Mouse (Mus musculus) C2C12 (cell line): ENCODE results near the gene Herc1. TPM values are rescaled to one million over a fixed set of nuclear protein-coding genes. Genes with fewer than 3 reads are reported as not detected.

ENCODE experiments used
- H3K27me3 ChIP-seq: one replicate; pipeline ENCODE4 v1.6.1; 2011; ENCODE audit not compliant: control insufficient read depth, insufficient read depth, insufficient read length
- H3K36me3 ChIP-seq: one replicate; pipeline ENCODE4 v1.6.1; 2011; ENCODE audit not compliant: control insufficient read depth, insufficient read depth
- H3K4me3 ChIP-seq: one replicate; pipeline ENCODE4 v1.5.1; 2011; ENCODE audit warnings: mild to moderate bottlenecking, control low read depth; ENCODE audit not compliant: poor library complexity, insufficient read depth, severe bottlenecking
- H3K79me2 ChIP-seq: one replicate; pipeline ENCODE4 v1.6.1; 2011; ENCODE audit not compliant: control insufficient read depth, insufficient read depth
- H3K79me3 ChIP-seq: one replicate; pipeline ENCODE4 v1.6.1; 2011; ENCODE audit warnings: low read depth, control low read depth
- H3ac ChIP-seq: one replicate; pipeline ENCODE3; 2011; ENCODE audit warnings: low read depth; ENCODE audit not compliant: control insufficient read depth, insufficient read length
- CEBPB ChIP-seq: IDR thresholded peaks from one replicate; pipeline ENCODE4 v1.6.1; 2011; ENCODE audit warnings: low read depth, mild to moderate bottlenecking, control low read depth, moderate library complexity
- CTCF ChIP-seq: IDR thresholded peaks from one replicate; pipeline ENCODE4 v1.5.1; 2011; ENCODE audit not compliant: control insufficient read depth, insufficient read depth, insufficient read length
- FOSL1 ChIP-seq: IDR thresholded peaks from one replicate; pipeline ENCODE4 v1.8.0; 2011; ENCODE audit warnings: mild to moderate bottlenecking, low read length; ENCODE audit not compliant: poor library complexity, insufficient read depth, severe bottlenecking
- MAX ChIP-seq: IDR thresholded peaks from one replicate; pipeline ENCODE4 v1.6.1; 2011; ENCODE audit warnings: mild to moderate bottlenecking, control low read depth
- MYOD1 ChIP-seq: IDR thresholded peaks from one replicate; pipeline ENCODE4 v1.6.1; 2011; ENCODE audit warnings: low read depth; ENCODE audit not compliant: control insufficient read depth, insufficient read length
- MYOG ChIP-seq: IDR thresholded peaks from one replicate; pipeline ENCODE4 v1.6.1; 2011; ENCODE audit not compliant: control insufficient read depth, insufficient read length; ENCODE audit errors: extremely low read depth
- USF1 ChIP-seq: IDR thresholded peaks from one replicate; pipeline ENCODE4 v1.6.1; 2011; ENCODE audit warnings: low read depth, mild to moderate bottlenecking, control low read depth, moderate library complexity
- polyA plus RNA-seq: library from polyadenylated mRNA; unstranded; fragments of >200 nt; fragmentation: generic; extraction: Trizol; gene quantifications from one replicate; pipeline ENCODE4 v1.2.1, GENCODE M21; 2012; ENCODE audit warnings: missing spikeins

Gene Herc1
- polyA plus RNA-seq, 1 experiment: 7.8 TPM

DNA sequence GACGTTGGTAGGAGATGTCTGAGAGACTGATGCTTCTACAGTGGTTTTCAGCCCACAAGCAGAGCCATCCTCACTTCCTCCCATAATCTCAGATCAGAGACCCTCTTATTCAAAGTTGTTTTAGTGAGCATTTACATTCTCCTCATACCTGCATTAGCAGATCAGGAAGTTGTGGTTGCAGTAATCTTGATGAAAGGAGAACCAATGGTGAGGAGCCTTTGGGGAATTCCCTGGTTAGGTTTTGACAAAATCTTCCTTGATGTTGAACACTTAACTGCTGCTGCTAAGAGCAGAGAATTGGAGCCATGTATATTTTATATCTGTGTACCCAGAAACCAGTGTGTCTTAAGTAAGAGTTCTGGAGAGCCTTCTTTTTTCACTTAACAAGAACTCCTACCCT, 142.1 kb downstream of the Herc1 start:
- Histone ChIP-seq H3ac (no peak overlapping the region), H3K79me3 (no peaks in the 10 kb centered on the region), H3K79me2 (no peaks in the 10 kb centered on the region), H3K4me3 (no peak overlapping the region), H3K36me3 (peaks cover 34% of the 10 kb centered on the region), H3K27me3 (no peaks in the 10 kb centered on the region)
- no peak for TF ChIP-seq CEBPB
- TF ChIP-seq CTCF: no peak
- no peak for TF ChIP-seq USF1
- TF ChIP-seq FOSL1: no peak
- no peak for TF ChIP-seq MYOD1
- no peak for TF ChIP-seq MYOG
- TF ChIP-seq MAX: no peak

DNA sequence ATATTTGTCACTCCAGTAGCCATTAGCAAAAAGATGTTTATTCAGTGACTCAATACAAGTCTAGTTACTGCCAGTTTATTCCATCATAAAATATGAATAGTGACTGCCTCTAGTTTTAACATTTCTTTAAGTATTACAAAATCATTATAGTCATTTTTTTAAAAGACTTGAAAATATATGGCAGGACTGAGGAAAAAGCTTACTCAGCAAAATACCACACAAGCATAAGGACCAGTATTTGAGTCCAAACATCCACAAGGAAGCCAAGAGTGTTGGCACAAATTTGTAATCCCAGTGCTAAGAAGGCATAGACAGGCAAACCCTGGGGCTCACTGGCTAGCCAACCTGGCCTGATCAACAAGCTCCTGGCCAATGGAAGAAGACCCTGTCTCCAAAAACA, 143.7 kb downstream of the Herc1 start:
- Histone ChIP-seq H3K79me3 (no peaks in the 10 kb centered on the region), H3K4me3 (no peak overlapping the region), H3K27me3 (no peaks in the 10 kb centered on the region), H3ac (no peak overlapping the region), H3K36me3 (peaks cover 37% of the 10 kb centered on the region), H3K79me2 (no peaks in the 10 kb centered on the region)
- TF ChIP-seq MAX: no peak

DNA sequence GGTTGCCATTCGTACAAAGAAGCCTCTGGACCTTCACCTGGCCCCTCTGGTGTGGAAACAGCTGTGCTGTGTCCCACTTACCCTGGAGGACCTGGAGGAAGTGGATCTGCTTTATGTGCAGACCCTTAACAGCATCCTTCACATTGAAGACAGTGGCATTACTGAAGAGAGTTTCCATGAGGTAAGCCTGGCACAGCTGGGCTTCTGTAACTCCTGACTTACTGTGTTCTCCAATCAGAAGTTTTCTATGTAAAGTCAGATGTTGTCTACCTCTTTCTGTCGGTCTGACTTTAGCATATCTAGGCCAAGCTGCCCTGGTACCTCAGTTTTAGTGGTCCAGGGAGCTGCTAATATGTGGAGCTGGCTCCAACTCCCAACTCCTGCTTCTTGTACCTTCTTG, 151.0 kb downstream of the Herc1 start:
- no peak overlapping the region for H3ac ChIP-seq
- no peak overlapping the region for H3K4me3 ChIP-seq
- H3K79me3 ChIP-seq: no peaks in the 10 kb centered on the region
- no peaks in the 10 kb centered on the region for H3K79me2 ChIP-seq
- H3K27me3 ChIP-seq: no peaks in the 10 kb centered on the region
- TF ChIP-seq MAX: no peak
- TF ChIP-seq CEBPB: no peak
- TF ChIP-seq MYOG: no peak
- no peak for TF ChIP-seq MYOD1
- no peak for TF ChIP-seq CTCF
- no peak for TF ChIP-seq FOSL1
- TF ChIP-seq USF1: no peak
- H3K36me3 ChIP-seq: peaks cover 31% of the 10 kb centered on the region

DNA sequence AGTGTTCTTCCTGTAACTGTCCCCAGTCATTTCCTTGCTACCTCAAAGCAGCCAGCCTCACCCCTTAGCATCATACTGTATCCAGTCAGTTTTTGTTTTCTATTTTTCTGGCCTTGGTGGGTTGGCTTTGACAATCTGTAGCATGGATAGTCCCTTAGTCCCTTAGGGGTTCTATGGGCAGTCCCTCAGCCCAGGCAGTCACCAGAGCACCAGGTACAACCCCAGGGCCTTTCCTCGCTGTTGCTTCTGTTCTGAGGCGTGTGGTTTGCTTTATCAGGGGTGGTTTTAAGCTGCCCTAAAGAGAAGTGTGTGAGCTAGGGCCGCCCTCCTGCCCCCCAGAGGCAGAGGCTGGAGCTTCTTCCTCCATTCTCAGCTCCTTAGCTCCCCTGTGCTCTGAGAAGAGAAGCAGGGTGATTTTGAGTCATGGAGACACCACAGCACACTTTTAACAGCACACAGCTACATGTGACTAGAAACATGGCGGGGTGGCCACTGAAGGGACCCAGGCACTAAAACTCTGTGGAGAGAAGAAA, 153.7 kb downstream of the Herc1 start:
- no peaks in the 10 kb centered on the region for H3K79me3 ChIP-seq
- peaks cover 36% of the 10 kb centered on the region for H3K36me3 ChIP-seq
- TF ChIP-seq MYOG: no peak
- TF ChIP-seq USF1: no peak
- no peak for TF ChIP-seq MYOD1
- no peak for TF ChIP-seq MAX
- no peak for TF ChIP-seq FOSL1
- TF ChIP-seq CEBPB: no peak
- no peak for TF ChIP-seq CTCF
- no peaks in the 10 kb centered on the region for H3K79me2 ChIP-seq
- H3K27me3 ChIP-seq: no peaks in the 10 kb centered on the region
- no peak overlapping the region for H3ac ChIP-seq
- no peak overlapping the region for H3K4me3 ChIP-seq

DNA sequence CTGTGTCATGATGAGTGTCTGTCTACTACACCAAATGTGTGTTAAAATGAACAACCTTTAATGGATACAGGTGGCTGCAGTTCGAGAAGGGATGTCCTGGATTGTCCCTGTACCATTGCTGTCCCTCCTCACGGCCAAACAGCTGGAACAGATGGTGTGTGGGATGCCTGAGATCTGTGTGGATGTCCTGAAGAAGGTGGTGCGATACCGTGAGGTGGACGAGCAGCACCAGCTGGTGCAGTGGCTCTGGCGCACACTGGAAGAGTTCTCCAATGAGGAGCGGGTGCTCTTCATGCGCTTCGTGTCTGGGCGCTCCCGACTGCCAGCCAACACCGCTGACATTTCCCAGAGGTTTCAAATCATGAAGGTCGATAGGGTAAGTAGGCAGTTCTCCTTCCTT, 154.3 kb downstream of the Herc1 start:
- peaks cover 40% of the 10 kb centered on the region for H3K36me3 ChIP-seq
- no peaks in the 10 kb centered on the region for H3K27me3 ChIP-seq
- H3K79me2 ChIP-seq: no peaks in the 10 kb centered on the region
- H3K4me3 ChIP-seq: no peak overlapping the region
- no peak overlapping the region for H3ac ChIP-seq
- TF ChIP-seq MYOD1: no peak
- no peak for TF ChIP-seq USF1
- TF ChIP-seq MYOG: no peak
- no peak for TF ChIP-seq CEBPB
- no peak for TF ChIP-seq FOSL1
- TF ChIP-seq CTCF: no peak
- TF ChIP-seq MAX: no peak
- H3K79me3 ChIP-seq: no peaks in the 10 kb centered on the region

DNA sequence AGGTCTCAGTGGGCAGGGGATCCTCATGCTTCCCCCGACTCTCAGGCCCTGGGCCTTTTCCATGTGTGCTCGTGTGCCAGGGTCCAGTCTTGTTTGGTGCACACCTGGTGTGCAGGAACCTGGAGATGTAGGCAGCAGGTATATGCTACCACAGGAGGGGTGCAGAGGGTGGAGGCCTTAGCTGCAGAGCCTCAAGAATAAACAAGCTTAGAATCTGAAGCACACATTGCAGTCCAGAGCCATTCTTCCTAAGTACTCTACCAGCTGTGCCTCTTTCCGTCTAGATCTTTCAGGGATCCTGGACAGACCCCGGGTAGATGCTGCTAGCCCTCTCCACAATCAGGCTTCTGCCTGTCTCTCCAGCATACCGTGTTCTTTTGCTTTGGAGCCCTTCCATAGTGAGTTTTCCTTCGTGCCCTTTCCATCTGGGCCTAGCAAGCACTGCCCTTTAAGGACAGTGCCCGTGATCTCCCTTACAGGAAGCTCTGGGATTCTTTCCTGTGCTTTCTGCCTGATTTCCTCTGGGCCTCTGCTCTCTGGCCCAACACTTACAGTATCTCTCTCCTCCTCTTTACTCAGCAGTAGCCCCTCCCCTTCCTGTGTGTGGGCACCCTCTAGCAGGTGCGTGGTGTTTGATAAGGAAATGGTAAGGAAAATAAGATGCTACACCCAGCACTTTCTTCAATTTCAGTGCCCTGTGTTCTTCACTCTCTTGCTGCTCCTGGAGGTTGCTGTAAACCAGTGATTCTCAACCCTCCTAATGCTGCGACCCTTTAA, 155.1 kb downstream of the Herc1 start:
- Histone ChIP-seq H3K79me3 (no peaks in the 10 kb centered on the region), H3K4me3 (no peak overlapping the region), H3ac (no peak overlapping the region), H3K36me3 (peaks cover 34% of the 10 kb centered on the region), H3K79me2 (no peaks in the 10 kb centered on the region), H3K27me3 (no peaks in the 10 kb centered on the region)
- TF ChIP-seq MYOD1: no peak
- no peak for TF ChIP-seq CEBPB
- TF ChIP-seq USF1: no peak
- no peak for TF ChIP-seq MAX
- no peak for TF ChIP-seq MYOG
- no peak for TF ChIP-seq FOSL1
- TF ChIP-seq CTCF: no peak
